Mouse (Mus musculus): Measurements from ENCODE around the gene Fxyd4. TPM values are rescaled to one million over a fixed set of nuclear protein-coding genes. Genes with fewer than 3 reads are reported as not detected.
A peak's percentile ranks its signal among the peaks of the same experiment; 100 is the strongest.

The Fxyd4 gene
- total and polyA plus RNA-seq, 3 experiments = not detected

DNA sequence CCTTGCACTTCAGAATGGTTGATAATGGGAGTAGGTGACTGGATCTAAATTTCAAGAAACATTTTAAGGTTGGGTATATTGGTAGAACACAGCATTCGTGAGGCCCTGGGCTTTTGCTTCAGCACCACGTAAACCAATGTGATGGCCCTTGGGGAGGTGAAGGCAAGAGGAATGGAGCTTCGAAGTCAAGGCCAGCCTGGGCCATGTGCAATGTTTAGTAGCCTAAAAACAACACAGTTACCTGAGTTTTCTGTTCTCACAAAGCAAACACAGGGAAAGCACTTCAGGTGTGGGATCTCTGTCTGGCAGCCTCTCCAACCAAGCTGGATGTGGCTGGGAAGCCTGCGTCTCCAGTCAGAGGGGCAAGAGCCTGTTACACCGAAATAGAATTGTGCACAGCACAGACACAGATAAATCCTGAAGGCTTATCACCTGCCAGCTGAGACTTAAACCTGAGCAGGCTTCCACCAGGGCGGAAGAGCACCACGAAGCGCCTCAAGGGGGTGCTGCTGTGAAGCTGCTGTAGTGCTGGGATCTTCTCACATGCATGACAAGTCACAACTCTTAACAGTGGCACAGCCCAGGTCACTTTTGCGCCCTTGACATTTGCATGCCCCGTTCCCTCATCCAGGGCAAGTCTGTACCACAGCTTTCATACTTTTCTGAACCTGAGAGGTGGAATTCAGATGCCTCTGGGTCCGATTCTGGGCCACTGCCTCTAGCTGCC, 5.0 kb downstream of the Fxyd4 start:
- no peak overlapping the region for H3K27ac ChIP-seq (ENCODE audit: insufficient read depth, low read depth)
- no peaks in the 10 kb centered on the region for H3K9me3 ChIP-seq (replicated peaks; ENCODE audit: low read length)
- peaks cover 10 to 36% of the 10 kb centered on the region in 2 experiments for H3K36me3 ChIP-seq (replicated peaks in 1 of 2; ENCODE audit: control insufficient read depth in 1 of 2, insufficient read depth in 1 of 2, low read length in 1 of 2)
- H3K79me2 ChIP-seq (replicated peaks; ENCODE audit: control insufficient read depth, extremely low read depth, insufficient read depth, poor library complexity, severe bottlenecking) = no peaks in the 10 kb centered on the region
- H3K4me3 ChIP-seq (replicated peaks in 1 of 3; ENCODE audit: low read depth in 2 of 3, low read length in 2 of 3, poor library complexity in 1 of 3) = no peak overlapping the region
- in situ Hi-C loops (cut with MboI; ENCODE audit: low pct_ligation_motif_present, low pct_unique_long_range_greater_than_20kb, low sequenced_read_pairs) (no loop called here), dilution Hi-C loops (cut with MboI; ENCODE audit: extremely low pct_ligation_motif_present, extremely low pct_unique_long_range_greater_than_20kb, low sequenced_read_pairs) (no loop called here)
- H3K4me1 ChIP-seq (ENCODE audit: control insufficient read depth in 1 of 2, insufficient read depth in 2 of 2) = peaks cover 0 to 12% of the 10 kb centered on the region in 2 experiments; a peak in 2 of 4 replicates
- H3K9ac ChIP-seq (ENCODE audit: insufficient read depth, low read depth) = no peak overlapping the region
- DNase-seq (ENCODE audit: extremely low read depth) = peak; percentile 63
- no peak overlapping the region for H3K4me2 ChIP-seq (ENCODE audit: insufficient read depth, low read depth, poor library complexity, severe bottlenecking)
- H3K27me3 ChIP-seq (replicated peaks) = no peaks in the 10 kb centered on the region
- TF ChIP-seq NELFE (IDR thresholded peaks at IDR 0.05; ENCODE audit: low read depth, low read length) (no peak), USF1 (IDR thresholded peaks at IDR 0.05; ENCODE audit: low read depth, low read length) (no peak), EP300 (IDR thresholded peaks at IDR 0.05; ENCODE audit: low read length) (no peak), E2F4 (IDR thresholded peaks at IDR 0.05; ENCODE audit: insufficient replicate concordance, low read depth, low read length) (no peak), CTCF (conservative IDR thresholded peaks at IDR 0.05 in 1 of 2, IDR thresholded peaks at IDR 0.05 in 1 of 2; ENCODE audit: low read depth in 2 of 2, low read length in 2 of 2) (peak in 1 of 2 experiments; percentile 74; a peak in 2 of 4 replicates), ELF1 (IDR thresholded peaks at IDR 0.05; ENCODE audit: low read depth, low read length) (peak; percentile 51; the same call in 1 of the 2 replicates), SMC3 (IDR thresholded peaks at IDR 0.05; ENCODE audit: low read depth, low read length) (peak; percentile 52), MAFK (IDR thresholded peaks at IDR 0.05; ENCODE audit: insufficient replicate concordance, low read length) (no peak), RAD21 (IDR thresholded peaks at IDR 0.05; ENCODE audit: low read depth, low read length) (peak; percentile 67), ETS1 (conservative IDR thresholded peaks at IDR 0.05; ENCODE audit: low read depth, low read length) (no peak), BHLHE40 (IDR thresholded peaks at IDR 0.05; ENCODE audit: low read depth, low read length) (peak; percentile 43), SIN3A (IDR thresholded peaks at IDR 0.05; ENCODE audit: low read length) (no peak), MAX (IDR thresholded peaks at IDR 0.05; ENCODE audit: low read length) (peak; percentile 38; the same call in 1 of the 2 replicates), ZC3H11A (IDR thresholded peaks at IDR 0.05; ENCODE audit: low read depth, low read length) (no peak)

DNA sequence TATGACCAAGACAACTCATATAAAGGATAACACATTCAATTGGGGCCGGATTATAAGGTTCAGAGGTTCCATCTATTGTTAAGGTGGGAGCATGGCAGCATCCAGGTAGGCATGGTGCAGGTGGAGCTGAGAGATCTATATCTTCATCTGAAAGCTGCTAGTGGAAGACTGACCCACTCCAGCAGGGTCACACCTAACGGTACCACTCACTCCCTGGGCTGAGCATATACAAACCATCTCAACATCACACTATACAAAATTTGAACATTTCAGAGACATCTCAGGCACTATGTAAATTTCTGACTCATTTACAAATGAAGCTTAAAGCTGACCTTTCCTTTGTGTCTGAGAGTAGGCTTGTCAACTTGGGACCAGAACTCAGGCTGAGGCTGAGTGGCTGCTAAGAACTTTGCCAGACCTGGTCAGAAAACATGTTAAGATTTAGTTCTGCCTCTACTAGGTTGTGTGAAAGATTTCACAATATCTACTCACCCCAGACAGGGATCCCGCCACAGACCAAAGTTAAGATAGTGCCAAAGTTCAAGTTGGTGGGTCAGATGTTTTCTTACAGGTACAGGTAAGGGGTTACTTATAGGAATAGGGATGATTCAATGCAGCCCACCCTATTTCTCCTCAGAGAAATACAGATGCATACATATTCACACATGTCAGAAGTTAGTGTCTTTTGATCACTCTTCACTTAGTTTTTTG, 7.4 kb downstream of the Fxyd4 start:
- no peak for DNase-seq (ENCODE audit: extremely low read depth)
- in situ Hi-C loops (cut with MboI; ENCODE audit: low pct_ligation_motif_present, low pct_unique_long_range_greater_than_20kb, low sequenced_read_pairs) = no loop called here
- Histone ChIP-seq H3K9me3 (replicated peaks; ENCODE audit: low read length) (no peaks in the 10 kb centered on the region), H3K4me3 (replicated peaks in 1 of 3; ENCODE audit: low read depth in 2 of 3, low read length in 2 of 3, poor library complexity in 1 of 3) (no peak overlapping the region), H3K79me2 (replicated peaks; ENCODE audit: control insufficient read depth, extremely low read depth, insufficient read depth, poor library complexity, severe bottlenecking) (no peaks in the 10 kb centered on the region), H3K4me1 (ENCODE audit: control insufficient read depth in 1 of 2, insufficient read depth in 2 of 2) (peaks cover 0 to 15% of the 10 kb centered on the region in 2 experiments; a peak in 1 of 4 replicates), H3K9ac (ENCODE audit: insufficient read depth, low read depth) (no peak overlapping the region), H3K27ac (ENCODE audit: insufficient read depth, low read depth) (no peak overlapping the region), H3K27me3 (replicated peaks) (no peaks in the 10 kb centered on the region), H3K36me3 (replicated peaks in 1 of 2; ENCODE audit: control insufficient read depth in 1 of 2, insufficient read depth in 1 of 2, low read length in 1 of 2) (peaks cover 22 to 54% of the 10 kb centered on the region in 2 experiments), H3K4me2 (ENCODE audit: insufficient read depth, low read depth, poor library complexity, severe bottlenecking) (no peak overlapping the region)
- TF ChIP-seq ZC3H11A (IDR thresholded peaks at IDR 0.05; ENCODE audit: low read depth, low read length) (no peak), ZMIZ1 (IDR thresholded peaks at IDR 0.05; ENCODE audit: low read depth, low read length) (no peak), ELF1 (IDR thresholded peaks at IDR 0.05; ENCODE audit: low read depth, low read length) (no peak), MXI1 (IDR thresholded peaks at IDR 0.05; ENCODE audit: low read depth, low read length) (no peak), RCOR1 (conservative IDR thresholded peaks at IDR 0.05; ENCODE audit: low read depth, low read length) (no peak), POLR2AphosphoS2 (IDR thresholded peaks at IDR 0.05; ENCODE audit: low read depth, low read length) (peak; percentile 81; the same call in 1 of the 2 replicates), SMC3 (IDR thresholded peaks at IDR 0.05; ENCODE audit: low read depth, low read length) (no peak), NELFE (IDR thresholded peaks at IDR 0.05; ENCODE audit: low read depth, low read length) (no peak), CHD2 (IDR thresholded peaks at IDR 0.05; ENCODE audit: low read length) (0 out of 2 replicates have a peak, but pooled peaks have one; percentile 1)
- dilution Hi-C loops (cut with MboI; ENCODE audit: extremely low pct_ligation_motif_present, extremely low pct_unique_long_range_greater_than_20kb, low sequenced_read_pairs) = no loop called here

Data from CH12.LX (cell line).